Mouse (Mus musculus) forelimb bud, embryonic 11.5 days (tissue): ENCODE data around the gene Errfi1.

Experiments
- DNase-seq: peaks from one replicate; pipeline ENCODE4 v3.0.0-alpha.2; 2012; ENCODE audit warnings: low read depth, low spot score

Errfi1 gene

GRCm38 (mm10) chr4:150914290-150914733 lies 60.6 kb downstream of the Errfi1 start, which contains the start of the genes Park7 and Tnfrsf9:
Park7 (minus strand) TSS chr4:150914437.
Tnfrsf9 (plus strand) TSS chr4:150914562.
- DNase-seq, result peak; percentile 97

GRCm38 (mm10) chr4:150915181-150915906 lies 61.6 kb downstream of the Errfi1 start:
- DNase-seq, result no peak

- DNase-seq, result no peak
Observed at GRCm38 (mm10) chr4:150917336-150918027, 63.8 kb downstream of the Errfi1 start.
